Mouse (Mus musculus): ENCODE results near the gene Col12a1. TPM values are rescaled to one million over a fixed set of nuclear protein-coding genes. Genes with fewer than 3 reads are reported as not detected.
A peak's percentile ranks its signal among the peaks of the same experiment; 100 is the strongest.

Col12a1 gene
- polyA plus RNA-seq, 1 experiment from 2014 or later, result 15.1 TPM

GRCm38 (mm10) chr9:79730301-79730700 is 11.7 kb upstream of the Col12a1 start:
- ATAC-seq (ENCODE audit: insufficient number of reproducible peaks, low FRiP score), result no peak
- H3K9me3 ChIP-seq (replicated peaks), result no peaks in the 10 kb centered on the region
- H3K27me3 ChIP-seq (replicated peaks), result no peaks in the 10 kb centered on the region
- WGBS, result 70% methylated on average over 5 of the region's 5 CpGs
- no peak overlapping the region for H3K9ac ChIP-seq
- H3K36me3 ChIP-seq, result no peaks in the 10 kb centered on the region
- H3K4me2 ChIP-seq, result no peak overlapping the region
- no peak overlapping the region for H3K4me3 ChIP-seq
- no peak overlapping the region for H3K27ac ChIP-seq (ENCODE audit: poor library complexity, severe bottlenecking)
- no peaks in the 10 kb centered on the region for H3K4me1 ChIP-seq (replicated peaks)

- no peaks in the 10 kb centered on the region for H3K36me3 ChIP-seq
- H3K9ac ChIP-seq, result no peak overlapping the region
- no peaks in the 10 kb centered on the region for H3K9me3 ChIP-seq (replicated peaks)
- no peak overlapping the region for H3K4me2 ChIP-seq
- no peak overlapping the region for H3K27ac ChIP-seq (ENCODE audit: poor library complexity, severe bottlenecking)
- H3K27me3 ChIP-seq (replicated peaks), result peaks cover 18% of the 10 kb centered on the region
- H3K4me3 ChIP-seq, result no peak overlapping the region
- ATAC-seq (ENCODE audit: insufficient number of reproducible peaks, low FRiP score), result no peak
- peaks cover 15% of the 10 kb centered on the region; the same call in 1 of the 2 replicates for H3K4me1 ChIP-seq (replicated peaks)
- 31% methylated on average over 5 of the region's 5 CpGs for WGBS
Observed at GRCm38 (mm10) chr9:79723090-79723489, 4.5 kb upstream of the Col12a1 start.

GRCm38 (mm10) chr9:79721056-79721455 is 2.4 kb upstream of the Col12a1 start:
- peak overlapping the region; percentile 31 for H3K4me2 ChIP-seq
- no peak overlapping the region for H3K9ac ChIP-seq
- no peak for ATAC-seq (ENCODE audit: insufficient number of reproducible peaks, low FRiP score)
- peaks cover 25% of the 10 kb centered on the region for H3K27me3 ChIP-seq (replicated peaks)
- peaks cover 30% of the 10 kb centered on the region for H3K4me1 ChIP-seq (replicated peaks)
- H3K36me3 ChIP-seq, result no peaks in the 10 kb centered on the region
- no peak overlapping the region for H3K27ac ChIP-seq (ENCODE audit: poor library complexity, severe bottlenecking)
- 12% methylated on average over 9 of the region's 9 CpGs for WGBS
- no peaks in the 10 kb centered on the region for H3K9me3 ChIP-seq (replicated peaks)
- no peak overlapping the region for H3K4me3 ChIP-seq

GRCm38 (mm10) chr9:79720143-79720542 is 1.5 kb upstream of the Col12a1 start:
- Histone ChIP-seq H3K4me3 (no peak overlapping the region), H3K4me1 (replicated peaks) (peaks cover 34% of the 10 kb centered on the region), H3K9me3 (replicated peaks) (no peaks in the 10 kb centered on the region), H3K36me3 (no peaks in the 10 kb centered on the region), H3K4me2 (peak overlapping the region; percentile 89; the same call in 1 of the 2 replicates), H3K27ac (ENCODE audit: poor library complexity, severe bottlenecking) (no peak overlapping the region), H3K27me3 (replicated peaks) (peaks cover 25% of the 10 kb centered on the region), H3K9ac (no peak overlapping the region)
- ATAC-seq (ENCODE audit: insufficient number of reproducible peaks, low FRiP score), result no peak
- WGBS, result 34% methylated on average over 9 of the region's 9 CpGs

- no peaks in the 10 kb centered on the region for H3K9me3 ChIP-seq (replicated peaks)
- H3K4me3 ChIP-seq, result peak overlapping the region; percentile 64
- WGBS, result 1% methylated on average over 28 of the region's 28 CpGs
- H3K36me3 ChIP-seq, result no peaks in the 10 kb centered on the region
- H3K9ac ChIP-seq, result peak overlapping the region; percentile 80
- peaks cover 38% of the 10 kb centered on the region for H3K4me1 ChIP-seq (replicated peaks)
- no peak for ATAC-seq (ENCODE audit: insufficient number of reproducible peaks, low FRiP score)
- H3K27ac ChIP-seq (ENCODE audit: poor library complexity, severe bottlenecking), result no peak overlapping the region
- peak overlapping the region; percentile 89 for H3K4me2 ChIP-seq
- peaks cover 25% of the 10 kb centered on the region for H3K27me3 ChIP-seq (replicated peaks)
Observed at GRCm38 (mm10) chr9:79719451-79719850, 820 bp upstream of the Col12a1 start.

GRCm38 (mm10) chr9:79717836-79718475 is 675 bp downstream of the Col12a1 start:
- Histone ChIP-seq H3K9ac (peak overlapping the region; percentile 80), H3K36me3 (no peaks in the 10 kb centered on the region), H3K27ac (ENCODE audit: poor library complexity, severe bottlenecking) (peak overlapping the region; percentile 36), H3K4me1 (replicated peaks) (peaks cover 41% of the 10 kb centered on the region), H3K9me3 (replicated peaks) (no peaks in the 10 kb centered on the region), H3K4me3 (peak overlapping the region; percentile 64), H3K27me3 (replicated peaks) (peaks cover 25% of the 10 kb centered on the region), H3K4me2 (peak overlapping the region; percentile 89)
- no peak for ATAC-seq (ENCODE audit: insufficient number of reproducible peaks, low FRiP score)
- WGBS, result 2% methylated on average over 22 of the region's 22 CpGs

- no peaks in the 10 kb centered on the region for H3K36me3 ChIP-seq
- peaks cover 25% of the 10 kb centered on the region for H3K27me3 ChIP-seq (replicated peaks)
- H3K27ac ChIP-seq (ENCODE audit: poor library complexity, severe bottlenecking), result 0 out of 2 replicates have a peak overlapping the region, but pooled peaks have one; percentile 36
- peak overlapping the region; percentile 80 for H3K9ac ChIP-seq
- no peak for ATAC-seq (ENCODE audit: insufficient number of reproducible peaks, low FRiP score)
- H3K9me3 ChIP-seq (replicated peaks), result no peaks in the 10 kb centered on the region
- H3K4me3 ChIP-seq, result peak overlapping the region; percentile 64
- peaks cover 41% of the 10 kb centered on the region for H3K4me1 ChIP-seq (replicated peaks)
- WGBS, result 10% methylated on average over 23 of the region's 23 CpGs
- H3K4me2 ChIP-seq, result peak overlapping the region; percentile 89
Observed at GRCm38 (mm10) chr9:79716909-79717835, 1.5 kb downstream of the Col12a1 start.

- Histone ChIP-seq H3K36me3 (no peaks in the 10 kb centered on the region), H3K4me2 (peak overlapping the region; percentile 89), H3K4me3 (peak overlapping the region; percentile 64), H3K9me3 (replicated peaks) (no peaks in the 10 kb centered on the region), H3K27ac (ENCODE audit: poor library complexity, severe bottlenecking) (no peak overlapping the region), H3K27me3 (replicated peaks) (peaks cover 20% of the 10 kb centered on the region), H3K9ac (no peak overlapping the region), H3K4me1 (replicated peaks) (peaks cover 41% of the 10 kb centered on the region)
- 37% methylated on average over 5 of the region's 5 CpGs for WGBS
- ATAC-seq (ENCODE audit: insufficient number of reproducible peaks, low FRiP score), result no peak
Observed at GRCm38 (mm10) chr9:79716496-79716895, 2.1 kb downstream of the Col12a1 start.

- WGBS, result 6% methylated on average over 16 of the region's 16 CpGs
- Histone ChIP-seq H3K4me2 (peak overlapping the region; percentile 67), H3K4me3 (peak overlapping the region; percentile 34), H3K9ac (peak overlapping the region; percentile 42), H3K27ac (ENCODE audit: poor library complexity, severe bottlenecking) (peak overlapping the region; percentile 66), H3K27me3 (replicated peaks) (peaks cover 7% of the 10 kb centered on the region; the same call in 1 of the 2 replicates), H3K36me3 (no peaks in the 10 kb centered on the region), H3K4me1 (replicated peaks) (peaks cover 33% of the 10 kb centered on the region), H3K9me3 (replicated peaks) (no peaks in the 10 kb centered on the region)
- ATAC-seq (ENCODE audit: insufficient number of reproducible peaks, low FRiP score), result peak; percentile 64
Observed at GRCm38 (mm10) chr9:79714471-79715045, 4.1 kb downstream of the Col12a1 start.

GRCm38 (mm10) chr9:79689771-79690535 is 28.7 kb downstream of the Col12a1 start:
- 0 out of 2 replicates have a peak, but pooled peaks cover 5% of the 10 kb centered on the region for H3K4me1 ChIP-seq (replicated peaks)
- H3K27me3 ChIP-seq (replicated peaks), result no peaks in the 10 kb centered on the region
- H3K36me3 ChIP-seq, result no peaks in the 10 kb centered on the region
- no peak overlapping the region for H3K9ac ChIP-seq
- no peak overlapping the region for H3K4me3 ChIP-seq
- 78% methylated on average over 11 of the region's 11 CpGs for WGBS
- H3K4me2 ChIP-seq, result no peak overlapping the region
- ATAC-seq (ENCODE audit: insufficient number of reproducible peaks, low FRiP score), result no peak
- H3K9me3 ChIP-seq (replicated peaks), result no peaks in the 10 kb centered on the region
- no peak overlapping the region for H3K27ac ChIP-seq (ENCODE audit: poor library complexity, severe bottlenecking)
